In genomic region chr7:126847116-126847420, GRCm38 (mm10) we compare ENCODE assay signal across 8 mouse cellular contexts. TPM values are rescaled to one million over a fixed set of nuclear protein-coding genes. Genes with fewer than 3 reads are reported as not detected.
A peak's percentile ranks its signal among the peaks of the same experiment; 100 is the strongest.
DNase-seq lines count a peak whose midpoint lies in the region; ATAC-seq and TF ChIP-seq lines count a peak whose summit lies in the region.

Gene Doc2a, plus strand, starts transcription at chr7:126847416.

- intact Hi-C loops in heart, adult 2 months (cut with DNase I), result no loop called here

- no peaks in the 10 kb centered on the region for H3K9me3 ChIP-seq in limb, embryonic 14.5 days (ENCODE audit: control insufficient read depth, low read length)

- H3K27ac ChIP-seq in heart, adult 2 months, result no peak within 1 kb of the TSS
- no peak within 1 kb of the TSS for H3K27ac ChIP-seq in spleen, adult 2 months (ENCODE audit: insufficient read depth, low read length)
- no peak within 1 kb of the TSS for H3K27ac ChIP-seq in limb, embryonic 14.5 days (replicated peaks; ENCODE audit: low read depth, low read length)

- peak within 1 kb of the TSS; percentile 51 for H3K4me3 ChIP-seq in heart, adult 2 months
- peak within 1 kb of the TSS; percentile 39; the same call in 1 of the 2 replicates for H3K4me3 ChIP-seq in spleen, adult 2 months (ENCODE audit: extremely low read depth, insufficient read depth, insufficient read length)
- peak within 1 kb of the TSS; percentile 50 for H3K4me3 ChIP-seq in limb, embryonic 14.5 days (replicated peaks; ENCODE audit: low read length)

- no peak for ATAC-seq in limb, embryonic 14.5 days (ENCODE audit: low FRiP score, low read depth)

- DNase-seq in heart, adult 2 months, result no peak
- no peak for DNase-seq in heart, adult 11 months
- DNase-seq in spleen, adult 2 months (ENCODE audit: low read depth in 1 of 2, low spot score in 2 of 2), result no peak
- no peak for DNase-seq in spleen, postnatal 36 days (ENCODE audit: low spot score in 2 of 2)
- no peak for DNase-seq in limb, embryonic 14.5 days (ENCODE audit: low spot score)
- DNase-seq in natural killer cell, adult 2 months (ENCODE audit: low spot score in 2 of 2), result no peak
- DNase-seq in right cerebral cortex, postnatal 25 days, result no peak
- DNase-seq in adrenal gland, postnatal 14 days, result no peak

- H3K4me1 ChIP-seq in heart, adult 2 months (ENCODE audit: control insufficient read depth, insufficient read depth, low read length), result no peaks in the 10 kb centered on the region
- H3K4me1 ChIP-seq in spleen, adult 2 months (ENCODE audit: control insufficient read depth, insufficient read depth, insufficient read length), result peaks cover 7% of the 10 kb centered on the region; the same call in 1 of the 2 replicates
- peaks cover 6% of the 10 kb centered on the region; the same call in 1 of the 2 replicates for H3K4me1 ChIP-seq in limb, embryonic 14.5 days (ENCODE audit: control insufficient read depth, insufficient read depth, low read length)

- H3K27me3 ChIP-seq in heart, adult 2 months (ENCODE audit: control insufficient read depth, insufficient read depth, low read length), result peaks cover 14% of the 10 kb centered on the region
- peaks cover 16% of the 10 kb centered on the region for H3K27me3 ChIP-seq in spleen, adult 2 months (ENCODE audit: control insufficient read depth, insufficient read depth, low read length)
- H3K27me3 ChIP-seq in limb, embryonic 14.5 days (ENCODE audit: control insufficient read depth, insufficient read depth, low read length), result peaks cover 32% of the 10 kb centered on the region

- peak within 1 kb of the TSS; percentile 97 for H3K4me2 ChIP-seq in limb, embryonic 14.5 days (replicated peaks; ENCODE audit: low read depth, low read length, severe bottlenecking)

- H3K36me3 ChIP-seq in heart, adult 2 months (ENCODE audit: control insufficient read depth, insufficient read depth, low read length), result no peaks in the 10 kb centered on the region
- H3K36me3 ChIP-seq in spleen, adult 2 months (ENCODE audit: control insufficient read depth, insufficient read depth, low read length), result peaks cover 4% of the 10 kb centered on the region; the same call in 1 of the 2 replicates
- H3K36me3 ChIP-seq in limb, embryonic 14.5 days (ENCODE audit: control insufficient read depth, insufficient read depth, low read length), result peaks cover 6% of the 10 kb centered on the region

- no peak for TF ChIP-seq CTCF in heart, adult 2 months (IDR thresholded peaks at IDR 0.05)
- TF ChIP-seq CTCF in spleen, adult 2 months (IDR thresholded peaks at IDR 0.05; ENCODE audit: extremely low read depth, insufficient read depth, insufficient read length, insufficient replicate concordance), result no peak

- no peak for TF ChIP-seq POLR2A in heart, adult 2 months (IDR thresholded peaks at IDR 0.05; ENCODE audit: insufficient read depth, low read depth, low read length)
- no peak for TF ChIP-seq POLR2A in spleen, adult 2 months (IDR thresholded peaks at IDR 0.05; ENCODE audit: low read depth, low read length)
- no peak for TF ChIP-seq POLR2A in limb, embryonic 14.5 days (IDR thresholded peaks at IDR 0.05; ENCODE audit: borderline replicate concordance, extremely low read depth, insufficient read depth, insufficient read length)

- H3K9ac ChIP-seq in heart, adult 2 months (ENCODE audit: low read depth, low read length), result peak within 1 kb of the TSS; percentile 34; the same call in 1 of the 2 replicates
- peak within 1 kb of the TSS; percentile 58 for H3K9ac ChIP-seq in limb, embryonic 14.5 days (ENCODE audit: low read depth, low read length, severe bottlenecking)

- no peaks in the 10 kb centered on the region for H3K79me2 ChIP-seq in heart, adult 2 months (replicated peaks; ENCODE audit: control insufficient read depth, insufficient read depth, low read length)

- 48% methylated on average over 4 of the region's 4 CpGs for WGBS in heart, adult 2 months
- 53% methylated on average over 4 of the region's 4 CpGs for WGBS in spleen, adult 2 months
- 34% methylated on average over 4 of the region's 4 CpGs for whole genome bisulfite sequencing in limb, embryonic 14.5 days

- TF ChIP-seq EP300 in heart, adult 2 months (IDR thresholded peaks at IDR 0.05; ENCODE audit: insufficient read depth, low read depth, low read length), result no peak

RNA-seq across cellular contexts. Expression of gene Doc2a, which starts in this region (rescaled TPM):
- not detected for total RNA-seq in heart, adult 2 months (2021)
- polyA plus RNA-seq in heart, adult 2 months (2012; rRNA removed), result not detected in 2 replicates
- not detected in 2 replicates for polyA plus RNA-seq in spleen, adult 2 months (2012; rRNA removed)
- polyA plus RNA-seq in limb, embryonic 14.5 days (2012; rRNA removed), result 1.3 and 2.8 TPM in 2 replicates
- polyA plus RNA-seq in limb, embryonic 14.5 days (2014; fragmentation: Nextera tagmentation; extraction: Ambion mirVana), result 0.76 and 0.92 TPM in 2 replicates
- total RNA-seq in adrenal gland, postnatal 14 days (2021), result 0.63 and 0.64 TPM in 2 replicates
